Mouse (Mus musculus): Measurements from ENCODE around the gene March9. TPM values are rescaled to one million over a fixed set of nuclear protein-coding genes. Genes with fewer than 3 reads are reported as not detected.
A peak's percentile ranks its signal among the peaks of the same experiment; 100 is the strongest.

The March9 gene
- polyA plus RNA-seq, 1 experiment from 2014 or later: 0.12 TPM

GRCm38 (mm10) chr10:127081996-127082620, 22.1 kb upstream of the March9 start:
- Histone ChIP-seq H3K4me3 (ENCODE audit: low read length) (peak overlapping the region; percentile 25; the same call in 1 of the 2 replicates), H3K27me3 (ENCODE audit: control insufficient read depth, insufficient read depth, low read length) (peaks cover 65% of the 10 kb centered on the region), H3K9ac (ENCODE audit: low read length) (no peak overlapping the region; the same call in 1 of the 2 replicates), H3K9me3 (replicated peaks; ENCODE audit: control insufficient read depth, low read length) (no peaks in the 10 kb centered on the region), H3K4me2 (ENCODE audit: low read depth, low read length) (no peak overlapping the region), H3K27ac (ENCODE audit: low read length) (no peak overlapping the region), H3K4me1 (ENCODE audit: control insufficient read depth, insufficient read depth, low read length) (peaks cover 12% of the 10 kb centered on the region), H3K36me3 (ENCODE audit: control insufficient read depth, insufficient read depth) (no peaks in the 10 kb centered on the region)
- WGBS: 35% methylated on average over 8 of the region's 8 CpGs
- ATAC-seq (replicated peaks; ENCODE audit: extremely low read depth, insufficient read depth, low FRiP score): no peak

- peaks cover 74% of the 10 kb centered on the region for H3K27me3 ChIP-seq (ENCODE audit: control insufficient read depth, insufficient read depth, low read length)
- no peak overlapping the region for H3K27ac ChIP-seq (ENCODE audit: low read length)
- no peak for ATAC-seq (replicated peaks; ENCODE audit: extremely low read depth, insufficient read depth, low FRiP score)
- peaks cover 12% of the 10 kb centered on the region for H3K4me1 ChIP-seq (ENCODE audit: control insufficient read depth, insufficient read depth, low read length)
- H3K4me2 ChIP-seq (ENCODE audit: low read depth, low read length): peak overlapping the region; percentile 59
- H3K36me3 ChIP-seq (ENCODE audit: control insufficient read depth, insufficient read depth): no peaks in the 10 kb centered on the region
- WGBS: 8% methylated on average over 48 of the region's 48 CpGs
- peak overlapping the region; percentile 25 for H3K4me3 ChIP-seq (ENCODE audit: low read length)
- H3K9ac ChIP-seq (ENCODE audit: low read length): peak overlapping the region; percentile 36; the same call in 1 of the 2 replicates
- no peaks in the 10 kb centered on the region for H3K9me3 ChIP-seq (replicated peaks; ENCODE audit: control insufficient read depth, low read length)
Measured at GRCm38 (mm10) chr10:127080901-127081780, 21.2 kb upstream of the March9 start.

GRCm38 (mm10) chr10:127079665-127080391, 19.8 kb upstream of the March9 start:
- Histone ChIP-seq H3K4me3 (ENCODE audit: low read length) (peak overlapping the region; percentile 47), H3K27ac (ENCODE audit: low read length) (no peak overlapping the region), H3K4me1 (ENCODE audit: control insufficient read depth, insufficient read depth, low read length) (peaks cover 12% of the 10 kb centered on the region), H3K9ac (ENCODE audit: low read length) (peak overlapping the region; percentile 26; the same call in 1 of the 2 replicates), H3K27me3 (ENCODE audit: control insufficient read depth, insufficient read depth, low read length) (peaks cover 82% of the 10 kb centered on the region), H3K4me2 (ENCODE audit: low read depth, low read length) (peak overlapping the region; percentile 66), H3K36me3 (ENCODE audit: control insufficient read depth, insufficient read depth) (no peaks in the 10 kb centered on the region), H3K9me3 (replicated peaks; ENCODE audit: control insufficient read depth, low read length) (no peaks in the 10 kb centered on the region)
- no peak for ATAC-seq (replicated peaks; ENCODE audit: extremely low read depth, insufficient read depth, low FRiP score)
- 9% methylated on average over 69 of the region's 70 CpGs for WGBS

- Histone ChIP-seq H3K9me3 (replicated peaks; ENCODE audit: control insufficient read depth, low read length) (no peaks in the 10 kb centered on the region), H3K27me3 (ENCODE audit: control insufficient read depth, insufficient read depth, low read length) (peaks cover 75% of the 10 kb centered on the region), H3K4me1 (ENCODE audit: control insufficient read depth, insufficient read depth, low read length) (peaks cover 12% of the 10 kb centered on the region), H3K27ac (ENCODE audit: low read length) (no peak overlapping the region), H3K9ac (ENCODE audit: low read length) (peak overlapping the region; percentile 26; the same call in 1 of the 2 replicates), H3K4me3 (ENCODE audit: low read length) (peak overlapping the region; percentile 47), H3K36me3 (ENCODE audit: control insufficient read depth, insufficient read depth) (no peaks in the 10 kb centered on the region), H3K4me2 (ENCODE audit: low read depth, low read length) (peak overlapping the region; percentile 66)
- ATAC-seq (replicated peaks; ENCODE audit: extremely low read depth, insufficient read depth, low FRiP score): no peak
- WGBS: 11% methylated on average over 43 of the region's 49 CpGs
Measured at GRCm38 (mm10) chr10:127078677-127079575, 18.9 kb upstream of the March9 start.

- 6% methylated on average over 12 of the region's 12 CpGs for WGBS
- no peak for ATAC-seq (replicated peaks; ENCODE audit: extremely low read depth, insufficient read depth, low FRiP score)
- H3K36me3 ChIP-seq (ENCODE audit: control insufficient read depth, insufficient read depth): no peaks in the 10 kb centered on the region
- H3K4me1 ChIP-seq (ENCODE audit: control insufficient read depth, insufficient read depth, low read length): peaks cover 12% of the 10 kb centered on the region
- H3K27ac ChIP-seq (ENCODE audit: low read length): no peak overlapping the region
- peak overlapping the region; percentile 66; the same call in 1 of the 2 replicates for H3K4me2 ChIP-seq (ENCODE audit: low read depth, low read length)
- peaks cover 67% of the 10 kb centered on the region for H3K27me3 ChIP-seq (ENCODE audit: control insufficient read depth, insufficient read depth, low read length)
- H3K9me3 ChIP-seq (replicated peaks; ENCODE audit: control insufficient read depth, low read length): no peaks in the 10 kb centered on the region
- no peak overlapping the region; the same call in 1 of the 2 replicates for H3K4me3 ChIP-seq (ENCODE audit: low read length)
- no peak overlapping the region for H3K9ac ChIP-seq (ENCODE audit: low read length)
Measured at GRCm38 (mm10) chr10:127078001-127078676, 18.2 kb upstream of the March9 start.

GRCm38 (mm10) chr10:127077515-127077914, 17.5 kb upstream of the March9 start:
- H3K9me3 ChIP-seq (replicated peaks; ENCODE audit: control insufficient read depth, low read length): no peaks in the 10 kb centered on the region
- 5% methylated on average over 10 of the region's 10 CpGs for WGBS
- H3K4me3 ChIP-seq (ENCODE audit: low read length): no peak overlapping the region
- H3K36me3 ChIP-seq (ENCODE audit: control insufficient read depth, insufficient read depth): no peaks in the 10 kb centered on the region
- H3K4me1 ChIP-seq (ENCODE audit: control insufficient read depth, insufficient read depth, low read length): peaks cover 12% of the 10 kb centered on the region
- H3K9ac ChIP-seq (ENCODE audit: low read length): no peak overlapping the region
- H3K27me3 ChIP-seq (ENCODE audit: control insufficient read depth, insufficient read depth, low read length): peaks cover 62% of the 10 kb centered on the region
- ATAC-seq (replicated peaks; ENCODE audit: extremely low read depth, insufficient read depth, low FRiP score): no peak
- H3K4me2 ChIP-seq (ENCODE audit: low read depth, low read length): no peak overlapping the region
- no peak overlapping the region for H3K27ac ChIP-seq (ENCODE audit: low read length)

- peak overlapping the region; percentile 3; the same call in 1 of the 2 replicates for H3K4me2 ChIP-seq (ENCODE audit: low read depth, low read length)
- 23% methylated on average over 4 of the region's 4 CpGs for WGBS
- ATAC-seq (replicated peaks; ENCODE audit: extremely low read depth, insufficient read depth, low FRiP score): no peak
- H3K9ac ChIP-seq (ENCODE audit: low read length): no peak overlapping the region
- H3K36me3 ChIP-seq (ENCODE audit: control insufficient read depth, insufficient read depth): no peaks in the 10 kb centered on the region
- peaks cover 13% of the 10 kb centered on the region for H3K4me1 ChIP-seq (ENCODE audit: control insufficient read depth, insufficient read depth, low read length)
- H3K4me3 ChIP-seq (ENCODE audit: low read length): no peak overlapping the region
- H3K27me3 ChIP-seq (ENCODE audit: control insufficient read depth, insufficient read depth, low read length): peaks cover 56% of the 10 kb centered on the region
- H3K9me3 ChIP-seq (replicated peaks; ENCODE audit: control insufficient read depth, low read length): no peaks in the 10 kb centered on the region
- H3K27ac ChIP-seq (ENCODE audit: low read length): no peak overlapping the region
Measured at GRCm38 (mm10) chr10:127076082-127076481, 16.1 kb upstream of the March9 start.

- no peak overlapping the region for H3K27ac ChIP-seq (ENCODE audit: low read length)
- WGBS: 62% methylated on average over 8 of the region's 8 CpGs
- peak overlapping the region; percentile 33 for H3K4me3 ChIP-seq (ENCODE audit: low read length)
- no peak overlapping the region for H3K9ac ChIP-seq (ENCODE audit: low read length)
- peaks cover 51% of the 10 kb centered on the region for H3K27me3 ChIP-seq (ENCODE audit: control insufficient read depth, insufficient read depth, low read length)
- H3K9me3 ChIP-seq (replicated peaks; ENCODE audit: control insufficient read depth, low read length): no peaks in the 10 kb centered on the region
- H3K4me2 ChIP-seq (ENCODE audit: low read depth, low read length): peak overlapping the region; percentile 3
- no peaks in the 10 kb centered on the region for H3K36me3 ChIP-seq (ENCODE audit: control insufficient read depth, insufficient read depth)
- H3K4me1 ChIP-seq (ENCODE audit: control insufficient read depth, insufficient read depth, low read length): peaks cover 17% of the 10 kb centered on the region
- ATAC-seq (replicated peaks; ENCODE audit: extremely low read depth, insufficient read depth, low FRiP score): no peak
Measured at GRCm38 (mm10) chr10:127075651-127076050, 15.7 kb upstream of the March9 start.

All from heart, embryonic 16.5 days (tissue).